Mouse (Mus musculus): Measurements from ENCODE around the gene Vgf. TPM values are rescaled to one million over a fixed set of nuclear protein-coding genes. Genes with fewer than 3 reads are reported as not detected.

Vgf gene
- polyA plus RNA-seq, 1 experiment: 0.28 TPM

DNA sequence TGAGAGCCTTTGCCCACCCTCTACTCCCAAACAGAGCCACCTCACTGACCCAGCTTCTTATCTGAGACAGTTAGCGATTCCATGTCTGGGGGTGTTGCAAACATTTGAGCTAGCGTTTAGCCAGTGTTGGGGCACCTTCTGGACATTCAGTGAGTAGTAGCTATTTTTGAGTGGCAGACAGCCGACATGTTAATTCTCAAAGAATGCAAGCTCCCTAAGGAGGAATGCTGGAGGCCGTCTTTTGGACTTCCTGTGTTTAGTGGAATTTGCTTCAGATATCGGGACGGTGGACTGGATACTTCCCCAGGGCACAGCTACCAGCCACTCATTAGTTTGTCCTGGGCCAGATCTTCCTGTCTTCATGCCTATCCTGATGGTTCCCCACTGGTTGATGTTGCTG is 52.4 kb downstream of the Vgf start:
- H3K4me3 ChIP-seq (ENCODE audit: insufficient read depth, poor library complexity, severe bottlenecking): no peak overlapping the region
- H3K27me3 ChIP-seq (ENCODE audit: control insufficient read depth, insufficient read depth, insufficient read length): no peaks in the 10 kb centered on the region
- H3K79me2 ChIP-seq (ENCODE audit: control insufficient read depth, insufficient read depth): no peaks in the 10 kb centered on the region
- H3ac ChIP-seq (ENCODE audit: control insufficient read depth, insufficient read length, low read depth): no peak overlapping the region
- TF ChIP-seq CTCF (IDR thresholded peaks at IDR 0.05; ENCODE audit: control insufficient read depth, insufficient read depth, insufficient read length) (no peak), MYOG (IDR thresholded peaks at IDR 0.05; ENCODE audit: control insufficient read depth, extremely low read depth, insufficient read length) (no peak), USF1 (IDR thresholded peaks at IDR 0.05; ENCODE audit: low read depth) (no peak), FOSL1 (IDR thresholded peaks at IDR 0.05; ENCODE audit: insufficient read depth, low read length, poor library complexity, severe bottlenecking) (no peak), CEBPB (IDR thresholded peaks at IDR 0.05; ENCODE audit: low read depth) (no peak), MAX (IDR thresholded peaks at IDR 0.05) (no peak)
- peaks cover 2% of the 10 kb centered on the region for H3K79me3 ChIP-seq (ENCODE audit: low read depth)
- H3K36me3 ChIP-seq (ENCODE audit: control insufficient read depth, insufficient read depth): no peaks in the 10 kb centered on the region

- Histone ChIP-seq H3K79me3 (ENCODE audit: low read depth) (no peaks in the 10 kb centered on the region), H3K4me3 (ENCODE audit: insufficient read depth, poor library complexity, severe bottlenecking) (no peak overlapping the region), H3K36me3 (ENCODE audit: control insufficient read depth, insufficient read depth) (no peaks in the 10 kb centered on the region), H3K79me2 (ENCODE audit: control insufficient read depth, insufficient read depth) (no peaks in the 10 kb centered on the region), H3ac (ENCODE audit: control insufficient read depth, insufficient read length, low read depth) (no peak overlapping the region), H3K27me3 (ENCODE audit: control insufficient read depth, insufficient read depth, insufficient read length) (no peaks in the 10 kb centered on the region)
- TF ChIP-seq CEBPB (IDR thresholded peaks at IDR 0.05; ENCODE audit: low read depth) (peak; percentile 61), CTCF (IDR thresholded peaks at IDR 0.05; ENCODE audit: control insufficient read depth, insufficient read depth, insufficient read length) (no peak), MYOD1 (IDR thresholded peaks at IDR 0.05; ENCODE audit: control insufficient read depth, insufficient read length, low read depth) (no peak), FOSL1 (IDR thresholded peaks at IDR 0.05; ENCODE audit: insufficient read depth, low read length, poor library complexity, severe bottlenecking) (peak; percentile 43), MAX (IDR thresholded peaks at IDR 0.05) (peak; percentile 61), USF1 (IDR thresholded peaks at IDR 0.05; ENCODE audit: low read depth) (no peak)
Measured at GRCm38 (mm10) chr5:137079849-137080248, 53.7 kb downstream of the Vgf start.

Small RNA genes lying within 50 kb of the gene (microRNA-seq; reads per million reads assigned to microRNA genes)
- 18.3 reads per million, percentile 63 among the genes with 10 or more reads in this experiment for gene Mir702 (ENCODE audit: borderline microRNAs expressed)

Other genes with a start within 250 kb of the Vgf start
- gene Col26a1, start 143.2 kb upstream of the Vgf start, polyA plus RNA-seq (2012; fragmentation: generic; extraction: Trizol): 0.11 TPM
- 21.6 TPM for gene Ift22, start 118.2 kb upstream of the Vgf start, polyA plus RNA-seq (2012; fragmentation: generic; extraction: Trizol)
- gene Fis1, start 73.1 kb upstream of the Vgf start, polyA plus RNA-seq (2012; fragmentation: generic; extraction: Trizol): 311 TPM
- 5.1 TPM for gene Cldn15, start 59.8 kb upstream of the Vgf start, polyA plus RNA-seq (2012; fragmentation: generic; extraction: Trizol)
- 140 TPM for gene Plod3, start 39.4 kb upstream of the Vgf start, polyA plus RNA-seq (2012; fragmentation: generic; extraction: Trizol)
- 101 TPM for gene Znhit1, start 38.4 kb upstream of the Vgf start, polyA plus RNA-seq (2012; fragmentation: generic; extraction: Trizol)
- 360 TPM for gene Ap1s1, start 19.7 kb downstream of the Vgf start, polyA plus RNA-seq (2012; fragmentation: generic; extraction: Trizol)
- 131 TPM for gene Serpine1, start 45.9 kb downstream of the Vgf start, polyA plus RNA-seq (2012; fragmentation: generic; extraction: Trizol)
- gene Trim56, start 89.8 kb downstream of the Vgf start, polyA plus RNA-seq (2012; fragmentation: generic; extraction: Trizol): 7.4 TPM
- gene Muc3, start 122.9 kb downstream of the Vgf start, polyA plus RNA-seq (2012; fragmentation: generic; extraction: Trizol): not detected
- not detected for gene Muc3a, start 186.0 kb downstream of the Vgf start, polyA plus RNA-seq (2012; fragmentation: generic; extraction: Trizol)

All from C2C12 (cell line).